Mouse (Mus musculus) CD4-positive helper T cell, adult 2 months (primary cell): ENCODE measurements at regions not wholly inside any gene's neighbourhood (a gene's known extent, or its start where the extent isn't known, plus 50 kb on each side); places are given as distances from the start of the nearest gene placed in this dataset.
A peak's percentile ranks its signal among the peaks of the same experiment; 100 is the strongest.

Experiments
- DNase-seq: peaks from one replicate; pipeline ENCODE4 v3.0.0-alpha.2; 2012; ENCODE audit warnings: low read depth, missing footprints, low spot score

DNA sequence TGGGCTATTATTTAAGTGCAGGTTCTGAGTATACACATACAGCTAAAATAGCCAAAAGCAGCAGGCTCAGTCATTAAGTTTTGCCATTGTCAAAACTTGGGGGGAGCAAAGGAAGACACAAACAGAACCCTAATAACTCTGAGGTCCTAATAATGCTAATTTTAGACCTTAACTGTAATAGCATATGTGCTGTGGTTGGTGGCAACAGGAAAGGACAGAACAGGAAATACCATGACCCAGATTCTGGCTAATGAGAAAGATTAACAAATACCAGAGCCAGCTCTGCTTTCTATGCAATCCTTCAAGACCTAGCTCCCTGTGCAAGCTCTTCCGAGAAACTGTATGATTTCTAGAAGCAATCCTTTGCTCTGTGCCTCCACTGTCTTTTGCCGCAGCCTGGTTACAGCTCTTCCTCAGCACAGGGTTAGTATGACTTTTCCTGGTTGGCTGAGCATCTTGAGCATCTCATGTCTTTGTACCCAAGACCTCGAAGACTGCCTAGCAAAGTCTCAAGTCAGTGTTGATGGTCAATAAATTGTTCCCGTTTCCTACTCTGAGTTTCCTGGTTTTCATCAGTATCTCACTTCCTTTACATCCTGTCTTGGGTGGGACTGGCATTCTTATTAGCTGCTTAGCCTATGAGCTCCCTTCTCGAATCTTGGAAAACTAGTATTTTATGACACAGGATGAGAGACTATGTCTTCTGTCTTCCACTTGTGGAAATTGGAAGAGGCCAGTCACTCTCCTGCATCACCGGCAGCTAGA, 49.9 kb upstream of the Eed start:
- DNase-seq: no peak

DNA sequence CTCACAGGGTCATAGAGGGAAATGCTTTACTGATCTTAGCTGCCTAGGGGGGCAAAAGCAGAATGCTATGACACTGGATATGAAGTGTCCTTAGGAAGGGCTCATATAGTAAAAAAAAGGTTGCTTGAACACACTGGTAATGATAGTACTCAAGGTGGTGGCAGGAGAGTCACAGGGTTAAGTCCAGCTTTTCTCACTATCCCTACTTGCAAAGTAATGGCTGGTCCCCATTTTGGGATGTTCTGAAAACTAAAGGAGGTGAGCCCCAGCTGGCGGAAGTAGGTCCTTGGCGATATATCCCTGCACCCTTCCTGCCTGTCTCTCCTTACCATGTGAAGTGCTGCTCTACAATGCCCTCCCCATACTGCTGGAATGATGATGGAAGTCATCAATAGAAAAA, 52.3 kb upstream of the Eed start:
- DNase-seq: no peak

DNA sequence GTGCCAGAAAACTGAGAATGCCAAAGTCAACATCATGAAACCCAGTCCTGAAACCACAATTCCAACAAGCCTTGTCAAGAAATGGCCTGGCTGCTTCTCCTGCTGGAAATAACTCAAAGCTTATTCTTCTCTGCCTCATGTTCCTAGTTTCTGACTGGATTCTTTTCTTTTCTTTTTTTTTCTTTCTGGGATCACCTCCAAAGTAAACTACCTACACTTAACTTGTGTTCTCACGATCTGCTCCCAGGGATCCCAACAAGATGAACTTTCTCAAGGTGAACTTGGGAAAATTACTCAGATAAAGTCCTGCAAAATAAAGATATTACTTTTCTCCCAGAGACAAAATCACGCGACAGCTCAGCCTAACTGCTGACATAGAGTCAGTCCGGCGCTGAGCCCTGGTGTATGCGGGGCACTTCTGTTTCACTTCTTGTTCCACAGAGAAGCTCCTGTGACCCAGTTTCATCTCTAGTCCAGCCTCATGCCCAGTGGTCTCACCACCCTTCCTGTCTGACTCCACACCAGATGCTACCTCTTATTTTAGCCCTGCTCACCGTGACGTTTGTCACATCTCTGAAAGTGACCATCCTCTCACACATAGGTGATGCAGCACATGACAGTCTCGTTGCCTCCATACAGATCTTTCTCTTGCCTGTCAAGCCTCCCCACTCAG, 53.0 kb upstream of the Eed start:
- no peak for DNase-seq

DNA sequence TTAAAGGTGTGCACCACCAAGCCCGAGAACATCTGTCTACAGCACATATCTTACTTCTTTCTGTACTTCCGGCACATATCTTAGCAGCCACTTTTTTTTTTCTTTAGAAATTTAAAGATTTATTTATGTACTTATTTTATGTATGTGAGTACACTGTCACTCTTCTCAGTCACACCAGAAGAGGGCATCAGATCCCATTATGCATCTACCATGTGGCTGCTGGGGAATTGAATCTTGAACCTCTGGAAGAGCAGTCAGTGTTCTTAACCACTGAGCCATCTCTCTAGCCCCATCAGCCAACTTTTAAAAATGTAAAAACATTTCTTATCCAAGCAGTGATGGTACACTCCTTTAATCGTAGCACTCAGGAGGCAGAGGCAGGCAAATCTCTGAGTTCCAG, 53.7 kb upstream of the Eed start:
- DNase-seq: no peak

DNA sequence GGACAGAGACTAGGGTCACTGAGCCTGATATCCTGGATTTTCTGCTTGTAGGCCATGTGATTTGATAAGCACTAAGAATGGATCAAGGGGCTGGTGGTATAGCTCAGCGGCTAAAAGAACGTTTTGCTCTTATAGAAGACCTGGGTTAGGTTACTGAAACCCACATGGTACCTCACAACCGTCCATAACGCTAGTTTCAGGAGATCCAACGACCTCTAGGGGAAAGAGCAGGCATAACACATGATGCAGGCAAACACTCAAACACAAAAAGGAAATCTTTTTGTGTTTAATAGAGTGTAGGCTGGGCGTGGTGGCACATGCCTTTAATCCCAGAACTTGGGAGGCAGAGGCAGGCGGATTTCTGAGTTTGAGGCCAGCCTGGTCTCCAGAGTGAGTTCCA, 54.6 kb upstream of the Eed start:
- DNase-seq: no peak

DNA sequence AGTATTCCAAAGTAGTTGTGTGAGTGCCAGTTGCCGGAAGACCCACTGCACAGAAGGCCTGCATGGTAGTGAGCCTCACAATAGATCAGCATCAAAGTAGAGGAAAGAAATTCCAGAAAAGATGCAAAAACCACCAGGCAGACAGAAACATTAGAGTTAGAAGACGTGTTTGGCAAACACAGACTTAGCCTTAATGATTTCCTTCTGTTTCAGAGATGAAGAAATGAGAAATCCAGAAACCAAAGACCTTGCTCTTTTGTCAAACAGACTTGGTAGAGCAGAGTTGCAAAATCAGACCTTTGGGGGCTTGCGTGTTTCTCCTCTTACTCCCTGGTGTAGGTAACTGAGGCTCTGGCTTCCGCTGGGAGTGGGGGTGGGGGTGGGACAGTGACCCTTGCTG, 57.0 kb upstream of the Eed start:
- DNase-seq: no peak

DNA sequence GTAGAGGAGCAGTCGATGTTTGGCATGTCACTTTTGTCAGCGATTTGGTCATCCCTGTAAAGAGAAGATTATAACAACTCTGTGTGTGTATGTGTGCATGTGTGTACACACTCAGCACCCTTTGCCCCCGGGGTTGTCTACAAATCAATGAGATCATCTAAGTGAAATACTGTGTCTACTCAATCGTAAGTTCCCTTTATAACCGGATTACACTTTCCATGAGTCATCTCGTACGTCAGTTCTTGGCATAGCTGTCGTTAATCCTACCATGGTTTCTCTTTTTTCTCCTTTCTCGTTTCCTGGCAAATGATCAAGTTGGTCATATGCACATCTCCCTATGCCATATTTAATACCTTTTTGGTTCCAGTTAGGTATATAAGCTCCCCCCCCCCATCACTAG, 58.7 kb upstream of the Eed start:
- DNase-seq: peak; percentile 61

DNA sequence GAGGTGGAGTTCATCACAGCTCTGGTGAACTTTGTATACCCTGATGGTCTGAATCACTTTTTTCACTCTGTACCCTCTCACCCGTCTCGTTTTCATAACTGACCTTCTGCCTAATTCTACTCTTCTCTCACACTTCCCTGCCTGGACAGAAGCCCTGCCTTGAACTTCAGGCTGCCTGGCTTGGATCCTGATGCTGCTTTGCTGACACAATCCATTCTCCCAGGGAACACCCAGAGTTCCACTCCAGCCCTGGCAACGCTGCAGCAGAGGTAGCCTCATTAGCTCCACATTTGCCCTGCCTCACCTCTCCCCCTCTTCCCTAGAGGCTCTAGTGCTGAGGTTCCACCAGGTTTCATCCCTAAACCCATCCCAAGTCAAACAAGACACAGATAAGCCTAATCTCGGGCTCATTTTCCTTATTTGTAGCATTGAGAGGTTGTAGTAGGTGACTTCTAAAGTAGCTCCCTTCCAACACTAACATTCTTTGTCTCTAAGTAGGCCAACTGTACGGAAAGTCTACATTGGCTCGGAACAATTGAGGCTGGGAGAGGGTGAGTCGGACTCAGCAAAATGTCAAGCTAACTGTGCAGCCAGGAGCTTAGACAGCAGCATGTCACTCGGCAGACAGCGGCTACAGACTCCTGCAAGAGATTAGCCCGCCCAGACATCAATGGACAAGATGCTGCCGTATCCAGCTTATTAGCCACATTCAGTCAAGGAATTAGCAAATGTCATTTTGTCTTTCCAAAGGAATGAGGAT, 60.0 kb upstream of the Eed start:
- no peak for DNase-seq

DNA sequence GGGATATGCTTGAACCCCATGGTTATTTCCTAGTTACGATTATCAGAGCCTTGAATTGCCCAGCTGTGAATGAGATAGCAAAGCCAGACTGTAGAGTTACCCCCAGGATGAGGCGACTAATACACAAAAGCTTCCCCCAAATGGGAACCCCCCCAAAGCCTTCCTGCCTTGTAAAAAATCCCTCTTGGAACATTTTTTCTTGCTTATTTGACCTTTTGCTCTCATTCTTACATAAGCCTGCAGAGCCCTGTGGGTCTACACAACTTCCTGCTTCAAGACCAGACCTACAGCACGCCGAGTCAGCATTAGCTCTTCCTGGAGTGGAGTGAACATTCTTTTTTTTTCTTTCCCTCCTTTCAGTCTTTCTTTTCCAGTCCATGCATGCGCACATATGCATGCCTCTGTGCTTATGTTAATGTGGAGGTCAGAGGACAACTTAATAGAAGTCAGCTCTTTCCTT, 60.8 kb upstream of the Eed start:
- DNase-seq: peak; percentile 57

DNA sequence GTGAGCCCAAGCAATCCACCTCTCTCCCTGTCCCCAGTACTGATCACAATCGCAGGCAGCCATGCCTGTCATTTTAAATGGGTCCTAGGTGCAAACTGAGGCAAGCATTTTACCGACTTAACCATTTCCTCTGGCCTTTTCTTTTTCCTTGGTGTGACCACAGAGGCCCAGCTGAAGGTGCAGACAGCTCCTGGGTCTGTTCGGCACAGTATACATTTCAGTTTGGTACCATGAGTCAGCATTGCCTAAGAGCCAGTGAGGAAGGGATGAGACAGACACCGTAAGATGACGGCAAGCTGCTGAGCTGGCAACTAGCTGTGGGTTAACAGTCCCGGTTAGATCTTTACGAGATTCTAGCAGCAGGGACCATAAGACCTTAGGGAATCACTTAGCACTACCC, 61.6 kb upstream of the Eed start:
- peak; percentile 48 for DNase-seq

DNA sequence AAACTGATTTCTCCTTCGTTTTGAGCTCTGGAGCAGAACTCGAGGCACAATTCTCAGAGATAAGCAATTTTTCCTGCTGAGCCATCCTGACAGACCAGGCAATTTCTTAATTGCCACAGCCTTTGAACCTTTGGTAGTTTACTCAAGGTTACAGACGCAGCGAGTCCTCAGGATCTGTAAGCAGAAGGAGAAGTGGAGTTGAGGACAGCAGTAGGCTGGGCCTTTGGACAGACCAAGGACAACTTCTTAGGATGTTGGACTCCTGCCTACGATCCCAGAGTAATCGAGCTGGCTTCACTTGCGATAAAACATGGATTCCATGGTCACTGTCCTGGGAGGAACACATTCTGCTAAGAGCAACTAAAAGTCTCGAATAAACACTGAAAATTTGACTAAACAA, 62.7 kb upstream of the Eed start:
- DNase-seq: no peak

DNA sequence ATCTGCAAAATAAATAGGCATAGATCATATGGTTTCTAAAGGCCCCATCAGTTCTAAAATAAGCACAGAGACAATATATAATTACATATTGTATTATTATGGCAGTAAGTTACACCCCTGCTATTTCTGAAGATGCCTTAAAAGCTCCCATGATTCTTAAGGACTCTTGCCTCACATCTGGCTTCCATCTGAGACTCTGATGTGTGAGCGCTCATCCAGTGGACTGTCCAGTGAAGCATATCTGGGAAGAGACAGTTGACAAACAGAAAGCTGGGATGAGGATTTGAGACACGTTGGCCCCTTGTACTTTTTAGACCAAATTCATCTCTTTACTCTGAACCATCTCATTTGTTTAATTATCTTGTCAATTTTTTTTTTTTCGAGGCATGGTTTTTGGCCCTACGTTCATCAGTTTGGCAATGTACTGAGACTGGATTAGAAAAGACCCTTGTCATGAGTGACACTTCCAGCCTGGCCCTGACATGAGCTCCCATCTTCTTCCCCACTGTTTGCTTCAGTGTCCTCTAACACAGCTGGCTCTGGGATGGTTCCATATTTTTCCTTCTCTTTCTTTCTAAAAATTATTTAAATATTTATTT, 63.4 kb upstream of the Eed start:
- DNase-seq: no peak

DNA sequence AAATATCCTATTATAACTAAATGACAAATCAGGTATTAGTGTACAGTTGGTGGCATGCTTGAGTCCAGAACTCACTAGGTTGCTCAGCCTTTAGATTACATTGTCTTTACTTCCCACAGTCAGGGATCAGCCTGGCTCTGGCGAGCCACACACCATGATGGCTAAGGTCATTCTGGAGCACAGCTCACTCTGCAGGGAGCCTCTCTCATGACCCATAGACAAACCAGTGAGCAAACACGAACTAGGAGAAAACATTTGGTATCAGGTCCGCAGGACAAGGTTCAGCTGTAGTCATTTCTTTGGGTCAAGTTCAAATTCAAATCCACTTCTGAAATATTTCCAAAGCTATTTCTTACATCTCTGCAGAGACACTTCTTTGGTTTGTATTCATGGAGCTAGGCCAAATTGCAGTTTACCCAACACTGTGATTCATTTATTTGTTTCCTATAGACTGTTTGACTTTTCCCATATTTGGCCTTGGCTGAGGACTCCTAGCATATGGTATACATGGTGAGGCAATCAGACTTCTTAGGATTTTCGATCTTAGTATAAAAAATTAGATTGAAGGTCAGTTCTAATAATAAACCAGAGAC, 64.5 kb upstream of the Eed start:
- DNase-seq: no peak

DNA sequence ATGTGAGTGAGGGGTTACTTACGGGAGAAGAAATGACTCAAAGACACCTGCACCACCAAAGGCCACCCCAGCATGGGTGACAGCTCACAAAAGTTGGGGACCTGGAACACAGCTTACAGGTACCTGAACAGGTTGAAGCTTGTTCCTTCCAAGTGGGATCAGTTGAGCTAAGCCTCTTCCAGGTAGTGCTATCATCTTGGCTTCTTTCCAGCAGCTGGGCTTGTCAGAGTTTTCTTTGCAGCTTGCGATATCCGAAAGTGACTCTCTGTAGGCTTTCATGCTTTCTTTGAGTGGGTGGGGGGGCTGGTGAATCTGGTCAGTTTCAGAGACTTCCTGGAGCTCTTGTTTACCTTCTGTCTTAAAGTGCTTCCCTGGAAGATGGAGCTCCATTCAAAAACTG, 65.4 kb upstream of the Eed start:
- DNase-seq: no peak

DNA sequence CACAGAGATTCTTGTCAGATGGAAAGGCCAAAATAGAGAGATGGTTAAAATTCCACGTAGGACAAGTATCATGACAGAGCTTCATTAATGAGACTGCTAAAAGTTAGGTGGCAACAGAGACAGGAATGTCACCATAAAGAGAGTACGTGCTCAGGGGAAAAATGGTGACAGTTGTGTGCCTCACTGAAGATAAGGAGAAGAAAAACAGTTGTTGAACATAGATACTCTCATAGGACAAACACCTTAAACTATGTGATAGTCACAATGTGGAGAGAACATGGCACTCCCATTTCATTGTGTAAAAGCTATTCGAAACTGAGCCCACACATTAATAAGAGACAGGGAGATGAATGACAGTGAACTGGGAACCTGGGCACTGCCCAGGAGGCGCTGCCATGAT, 66.1 kb upstream of the Eed start:
- no peak for DNase-seq

DNA sequence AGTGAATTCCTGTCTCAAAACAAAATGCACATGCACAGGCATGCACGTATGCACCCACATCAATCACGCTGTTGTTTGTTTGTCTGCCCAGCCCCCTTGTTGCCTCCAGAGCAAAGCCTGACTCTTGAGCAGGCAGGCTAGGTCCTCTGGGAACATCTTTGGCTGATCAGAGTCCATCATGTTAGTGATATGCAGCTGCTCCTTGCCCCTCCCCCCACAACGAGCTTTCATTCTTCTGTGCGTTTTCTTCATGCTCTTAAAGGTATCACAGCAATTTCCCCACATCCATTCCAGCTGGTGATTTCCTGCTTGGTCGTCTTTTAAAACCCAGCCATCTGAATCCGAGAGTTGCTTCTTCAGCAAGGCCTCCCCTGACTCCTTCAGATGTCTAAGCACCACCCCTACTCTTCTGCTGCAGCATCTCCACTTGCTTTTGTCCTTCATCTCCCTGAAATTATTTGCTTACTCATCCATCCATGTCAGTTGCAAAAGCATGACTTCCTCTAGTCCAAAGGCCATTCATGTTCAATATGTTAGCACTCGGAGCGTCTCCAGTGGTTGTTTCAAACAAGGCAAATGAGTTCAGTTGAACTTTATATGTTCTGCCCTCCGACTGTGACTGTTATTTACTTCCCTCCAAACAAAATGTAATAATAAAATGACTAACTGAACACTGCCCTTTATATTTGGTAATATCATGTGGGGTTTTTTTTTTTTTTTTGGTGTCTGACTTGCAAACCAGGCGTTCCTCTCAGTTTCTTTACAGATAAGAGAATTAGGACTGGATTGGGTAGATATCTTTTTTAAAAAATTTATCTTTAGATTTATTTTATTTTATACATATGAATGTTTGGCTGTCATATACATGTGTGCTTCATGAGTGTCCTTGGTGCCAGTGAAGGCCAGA, 67.9 kb upstream of the Eed start:
- no peak for DNase-seq

DNA sequence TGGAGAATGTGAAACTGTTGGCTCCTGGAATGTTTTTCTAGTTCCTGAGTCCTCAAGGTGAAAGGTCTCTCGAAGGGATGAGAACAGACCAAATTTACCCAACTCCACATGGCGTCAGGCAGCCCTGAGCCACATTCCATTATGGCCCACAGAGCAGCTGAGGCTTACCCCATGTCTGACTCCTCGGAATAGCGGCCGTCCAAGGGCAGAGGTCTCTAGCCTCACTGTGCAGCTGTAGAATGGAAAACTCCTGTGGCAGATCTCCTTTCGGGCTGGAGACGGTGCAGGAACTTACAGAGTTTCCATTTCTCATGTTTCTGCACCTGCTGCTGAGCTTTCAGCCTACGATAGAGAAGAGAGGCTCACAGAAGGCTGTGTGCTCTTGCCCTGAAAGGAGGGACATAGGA, 69.1 kb upstream of the Eed start:
- no peak for DNase-seq

DNA sequence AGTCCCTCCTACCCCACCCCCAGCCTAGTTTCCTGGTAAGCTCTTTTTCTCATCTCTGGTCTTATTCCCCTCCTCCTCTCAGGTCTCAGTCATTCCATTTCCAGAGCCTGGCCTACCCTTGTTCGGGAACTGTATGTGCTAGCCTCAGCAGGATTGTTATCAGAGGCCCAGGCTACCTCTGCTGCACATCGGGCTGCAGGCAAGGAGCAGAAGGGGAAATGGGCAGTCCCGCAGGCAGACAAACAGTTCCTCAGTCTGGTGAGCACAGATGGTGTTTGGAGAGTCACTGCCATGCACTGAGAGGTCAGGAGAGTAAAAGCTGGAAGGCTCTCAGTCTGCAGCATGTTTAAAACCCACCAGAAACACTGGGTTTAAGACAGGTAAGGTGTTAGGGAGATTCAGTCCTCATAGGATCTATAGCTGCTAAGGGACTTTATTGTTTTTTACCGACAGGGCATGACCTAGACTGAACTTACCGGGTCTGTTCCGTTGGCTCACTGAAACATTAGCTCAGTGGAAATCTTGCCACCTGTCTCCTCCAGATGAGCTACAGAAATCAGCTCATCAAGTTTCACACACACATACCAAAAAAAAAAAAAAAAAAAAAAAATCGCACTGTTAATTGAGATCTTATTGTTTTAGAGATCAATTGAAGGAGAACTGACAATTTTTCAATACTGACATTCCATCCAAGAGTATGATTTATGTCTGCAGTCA, 74.2 kb upstream of the Eed start:
- DNase-seq: no peak

DNA sequence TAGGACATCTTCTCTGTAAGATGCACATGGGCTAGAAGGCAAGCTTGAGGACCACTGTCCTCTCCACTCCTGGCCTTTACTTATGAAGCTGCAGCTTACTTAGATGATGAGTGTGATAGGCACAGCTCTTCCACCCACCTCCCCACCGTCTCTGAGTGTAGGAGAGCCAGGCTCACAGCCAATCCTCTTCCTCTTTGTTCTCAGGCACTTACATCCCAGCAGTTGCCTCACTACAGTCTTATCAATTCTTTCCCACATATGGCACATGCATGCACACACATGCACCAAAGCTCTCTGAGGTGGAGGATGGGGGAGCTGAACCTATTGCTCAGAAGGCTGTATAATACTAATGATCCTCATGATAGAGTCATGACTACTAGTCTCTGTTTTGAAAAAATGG, 72.1 kb upstream of the Picalm start:
- no peak for DNase-seq

DNA sequence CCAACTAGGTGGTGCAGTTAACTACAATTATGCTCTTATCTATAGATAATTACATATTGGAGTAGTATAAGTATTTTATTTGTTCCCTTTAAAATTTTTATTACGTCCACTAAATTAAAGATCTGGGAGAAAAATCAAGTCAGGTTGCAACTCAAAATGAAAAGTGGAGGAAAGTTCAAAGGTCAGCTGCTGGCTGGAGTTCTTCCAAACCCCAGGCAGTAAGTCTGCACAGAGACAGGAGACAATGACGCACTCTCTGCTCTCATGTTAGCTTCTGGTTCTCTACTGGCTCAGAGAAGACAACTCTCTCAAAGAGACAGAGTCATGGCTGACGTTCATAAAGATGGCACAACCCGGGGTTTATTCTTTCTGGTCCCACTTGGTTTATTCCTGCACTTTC, 71.4 kb upstream of the Picalm start:
- DNase-seq: no peak
